Mouse (Mus musculus) hindbrain, embryonic 10.5 days (tissue): ENCODE results near the gene Il10. TPM values are rescaled to one million over a fixed set of nuclear protein-coding genes. Genes with fewer than 3 reads are reported as not detected.

Source experiments
- DNase-seq: peaks from one replicate; pipeline ENCODE4 v3.0.0-alpha.2; 2017; ENCODE audit warnings: low spot score
- H3K27ac ChIP-seq: fragments of 300-500 bp; sonication (generic); 2 replicates; pipeline ENCODE4 v1.5.1; 2016; ENCODE audit warnings: mild to moderate bottlenecking, moderate library complexity
- H3K27me3 ChIP-seq: fragments of 300-500 bp; sonication (generic); 2 replicates; pipeline ENCODE4 v1.6.1; 2016; ENCODE audit warnings: mild to moderate bottlenecking; ENCODE audit not compliant: poor library complexity, insufficient read depth, severe bottlenecking
- H3K36me3 ChIP-seq: fragments of 300-500 bp; sonication (generic); 2 replicates; pipeline ENCODE4 v1.6.1; 2016; ENCODE audit warnings: mild to moderate bottlenecking, moderate library complexity
- H3K4me1 ChIP-seq: fragments of 300-500 bp; sonication (generic); replicated peaks from 2 replicates; pipeline ENCODE4 v1.6.1; 2016; ENCODE audit warnings: mild to moderate bottlenecking
- H3K4me3 ChIP-seq: fragments of 300-500 bp; sonication (generic); 2 replicates; pipeline ENCODE4 v1.5.1; 2016; ENCODE audit warnings: mild to moderate bottlenecking, moderate library complexity
- H3K9me3 ChIP-seq: fragments of 300-500 bp; sonication (generic); 2 replicates; pipeline ENCODE4 v1.6.1; 2016; ENCODE audit warnings: mild to moderate bottlenecking, moderate library complexity
- WGBS: fragments of 180-500 bp; shearing (Covaris S2); methylation state at CpG from one replicate; pipeline ENCODE4 v1.1.7; 2016; 5-methylcytosine and 5-hydroxymethylcytosine counted together
- polyA plus RNA-seq: library from polyadenylated mRNA; unstranded; fragments of >200 nt; fragmentation: Nextera tagmentation; extraction: Ambion mirVana; gene quantifications from 2 replicates; pipeline ENCODE4 v1.2.1, GENCODE M21; 2016

Gene Il10
- not detected in 2 replicates for polyA plus RNA-seq

- 81% methylated on average over 8 of the region's 8 CpGs for WGBS
- 0 out of 2 replicates have a peak, but pooled peaks cover 4% of the 10 kb centered on the region for H3K27me3 ChIP-seq
- no peaks in the 10 kb centered on the region for H3K36me3 ChIP-seq
- DNase-seq = no peak
- H3K9me3 ChIP-seq = no peaks in the 10 kb centered on the region
- no peak within 1 kb of the TSS for H3K4me3 ChIP-seq
- H3K4me1 ChIP-seq = no peaks in the 10 kb centered on the region
- H3K27ac ChIP-seq = no peak within 1 kb of the TSS
Measured at GRCm38 (mm10) chr1:131019492-131020098, at the start of gene Il10. TSS of gene Il10 (plus strand) at chr1:131019845.

GRCm38 (mm10) chr1:130979455-130979854 lies 40.2 kb upstream of the Il10 start:
- DNase-seq = peak; percentile 44
- 55% methylated on average over 1 of the region's 1 CpGs for WGBS
- Histone ChIP-seq H3K9me3 (no peaks in the 10 kb centered on the region), H3K27ac (no peak overlapping the region), H3K4me1 (no peaks in the 10 kb centered on the region), H3K4me3 (no peak overlapping the region), H3K36me3 (no peaks in the 10 kb centered on the region), H3K27me3 (no peaks in the 10 kb centered on the region)

GRCm38 (mm10) chr1:130984441-130984840 lies 35.2 kb upstream of the Il10 start:
- WGBS = 68% methylated on average over 7 of the region's 7 CpGs
- Histone ChIP-seq H3K36me3 (no peaks in the 10 kb centered on the region), H3K27ac (no peak overlapping the region), H3K27me3 (no peaks in the 10 kb centered on the region), H3K4me1 (no peaks in the 10 kb centered on the region), H3K9me3 (no peaks in the 10 kb centered on the region), H3K4me3 (no peak overlapping the region)
- no peak for DNase-seq

- DNase-seq = no peak
- no peaks in the 10 kb centered on the region for H3K4me1 ChIP-seq
- no peaks in the 10 kb centered on the region for H3K9me3 ChIP-seq
- H3K27ac ChIP-seq = no peak overlapping the region
- no peaks in the 10 kb centered on the region for H3K36me3 ChIP-seq
- no peak overlapping the region for H3K4me3 ChIP-seq
- 87% methylated on average over 5 of the region's 5 CpGs for WGBS
- H3K27me3 ChIP-seq = no peaks in the 10 kb centered on the region
Measured at GRCm38 (mm10) chr1:130987001-130987400, 32.6 kb upstream of the Il10 start.

GRCm38 (mm10) chr1:130987418-130987817 lies 32.2 kb upstream of the Il10 start:
- no peaks in the 10 kb centered on the region for H3K27me3 ChIP-seq
- no peaks in the 10 kb centered on the region for H3K9me3 ChIP-seq
- DNase-seq = no peak
- no peaks in the 10 kb centered on the region for H3K4me1 ChIP-seq
- H3K27ac ChIP-seq = no peak overlapping the region
- no peaks in the 10 kb centered on the region for H3K36me3 ChIP-seq
- no peak overlapping the region for H3K4me3 ChIP-seq

GRCm38 (mm10) chr1:130989331-130989730 lies 30.3 kb upstream of the Il10 start:
- Histone ChIP-seq H3K4me3 (no peak overlapping the region), H3K9me3 (no peaks in the 10 kb centered on the region), H3K27ac (no peak overlapping the region), H3K27me3 (no peaks in the 10 kb centered on the region), H3K4me1 (no peaks in the 10 kb centered on the region), H3K36me3 (no peaks in the 10 kb centered on the region)
- no peak for DNase-seq
- WGBS = 90% methylated on average over 3 of the region's 3 CpGs

- H3K36me3 ChIP-seq = no peaks in the 10 kb centered on the region
- H3K9me3 ChIP-seq = no peaks in the 10 kb centered on the region
- H3K4me1 ChIP-seq = peaks cover 2% of the 10 kb centered on the region
- no peaks in the 10 kb centered on the region for H3K27me3 ChIP-seq
- no peak overlapping the region for H3K4me3 ChIP-seq
- WGBS = 92% methylated on average over 1 of the region's 1 CpGs
- no peak overlapping the region for H3K27ac ChIP-seq
- no peak for DNase-seq
Measured at GRCm38 (mm10) chr1:130990448-130990847, 29.2 kb upstream of the Il10 start.

GRCm38 (mm10) chr1:130993574-130994154 lies 26.0 kb upstream of the Il10 start:
- Histone ChIP-seq H3K4me1 (peaks cover 5% of the 10 kb centered on the region), H3K4me3 (no peak overlapping the region), H3K27me3 (no peaks in the 10 kb centered on the region), H3K36me3 (no peaks in the 10 kb centered on the region), H3K9me3 (no peaks in the 10 kb centered on the region), H3K27ac (no peak overlapping the region)
- DNase-seq = no peak
- WGBS = 92% methylated on average over 9 of the region's 9 CpGs

GRCm38 (mm10) chr1:130995515-130995914 lies 24.1 kb upstream of the Il10 start:
- 46% methylated on average over 1 of the region's 1 CpGs for WGBS
- H3K9me3 ChIP-seq = no peaks in the 10 kb centered on the region
- H3K4me3 ChIP-seq = no peak overlapping the region
- no peak overlapping the region for H3K27ac ChIP-seq
- H3K36me3 ChIP-seq = no peaks in the 10 kb centered on the region
- no peak for DNase-seq
- no peaks in the 10 kb centered on the region for H3K27me3 ChIP-seq
- H3K4me1 ChIP-seq = peaks cover 5% of the 10 kb centered on the region

GRCm38 (mm10) chr1:130996356-130996755 lies 23.3 kb upstream of the Il10 start:
- no peaks in the 10 kb centered on the region for H3K36me3 ChIP-seq
- no peak for DNase-seq
- 92% methylated on average over 10 of the region's 10 CpGs for WGBS
- no peak overlapping the region for H3K27ac ChIP-seq
- no peaks in the 10 kb centered on the region for H3K27me3 ChIP-seq
- H3K4me3 ChIP-seq = no peak overlapping the region
- peaks cover 5% of the 10 kb centered on the region for H3K4me1 ChIP-seq
- no peaks in the 10 kb centered on the region for H3K9me3 ChIP-seq

- no peak for DNase-seq
- H3K27ac ChIP-seq = no peak overlapping the region
- H3K36me3 ChIP-seq = no peaks in the 10 kb centered on the region
- 85% methylated on average over 4 of the region's 4 CpGs for WGBS
- peaks cover 5% of the 10 kb centered on the region for H3K4me1 ChIP-seq
- H3K9me3 ChIP-seq = no peaks in the 10 kb centered on the region
- no peak overlapping the region for H3K4me3 ChIP-seq
- no peaks in the 10 kb centered on the region for H3K27me3 ChIP-seq
Measured at GRCm38 (mm10) chr1:130997441-130997840, 22.2 kb upstream of the Il10 start.

- H3K4me1 ChIP-seq = peaks cover 8% of the 10 kb centered on the region
- no peaks in the 10 kb centered on the region for H3K9me3 ChIP-seq
- no peaks in the 10 kb centered on the region for H3K27me3 ChIP-seq
- 92% methylated on average over 10 of the region's 10 CpGs for whole genome bisulfite sequencing
- no peak overlapping the region for H3K4me3 ChIP-seq
- H3K36me3 ChIP-seq = no peaks in the 10 kb centered on the region
- no peak for DNase-seq
- H3K27ac ChIP-seq = no peak overlapping the region
Measured at GRCm38 (mm10) chr1:130998321-130998720, 21.3 kb upstream of the Il10 start.

- DNase-seq = no peak
- 88% methylated on average over 4 of the region's 4 CpGs for WGBS
Measured at GRCm38 (mm10) chr1:130999708-131000107, 19.9 kb upstream of the Il10 start.

More at GRCm38 (mm10) chr1:130999708-131000107, 19.9 kb upstream of the Il10 start:
- H3K4me3 ChIP-seq = no peak overlapping the region
- no peak overlapping the region for H3K27ac ChIP-seq
- H3K36me3 ChIP-seq = no peaks in the 10 kb centered on the region
- peaks cover 10% of the 10 kb centered on the region for H3K4me1 ChIP-seq
- no peaks in the 10 kb centered on the region for H3K9me3 ChIP-seq
- H3K27me3 ChIP-seq = no peaks in the 10 kb centered on the region
